Mouse (Mus musculus) spleen, postnatal 10 days (tissue): ENCODE results near the gene Chaf1a.
A peak's percentile ranks its signal among the peaks of the same experiment; 100 is the strongest.
"Not testable (repeated sequence)": the region's sequence is repeated elsewhere in the genome, so short reads cannot be mapped to it uniquely, and the experiment has no call there.

Experiments used
- DNase-seq, 2 experiments: peaks; one replicate each; pipeline ENCODE4 v3.0.0; 2021 to 2022; ENCODE audit warnings: low spot score in 2 of 2

Gene Chaf1a

DNA sequence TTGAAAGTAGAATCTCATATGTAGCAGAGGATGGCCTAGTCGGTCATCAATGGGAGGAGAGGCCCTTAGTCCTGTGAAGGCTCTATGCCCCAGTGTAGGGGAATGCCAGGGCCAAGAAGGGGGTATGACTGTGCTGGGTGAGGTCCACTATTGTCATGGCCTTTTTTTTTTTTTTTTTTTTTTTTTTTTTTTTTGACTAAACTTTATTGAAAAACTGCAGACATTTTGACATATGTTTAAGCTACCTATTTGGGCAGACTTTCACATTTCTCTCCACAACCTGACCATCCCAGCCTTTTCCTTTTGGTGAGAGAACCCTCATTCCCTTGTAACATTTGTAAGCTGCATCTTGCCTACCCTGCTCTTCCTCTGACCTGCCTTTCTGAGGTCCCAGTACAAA lies 52.1 kb downstream of the Chaf1a start:
- no peak for DNase-seq

DNA sequence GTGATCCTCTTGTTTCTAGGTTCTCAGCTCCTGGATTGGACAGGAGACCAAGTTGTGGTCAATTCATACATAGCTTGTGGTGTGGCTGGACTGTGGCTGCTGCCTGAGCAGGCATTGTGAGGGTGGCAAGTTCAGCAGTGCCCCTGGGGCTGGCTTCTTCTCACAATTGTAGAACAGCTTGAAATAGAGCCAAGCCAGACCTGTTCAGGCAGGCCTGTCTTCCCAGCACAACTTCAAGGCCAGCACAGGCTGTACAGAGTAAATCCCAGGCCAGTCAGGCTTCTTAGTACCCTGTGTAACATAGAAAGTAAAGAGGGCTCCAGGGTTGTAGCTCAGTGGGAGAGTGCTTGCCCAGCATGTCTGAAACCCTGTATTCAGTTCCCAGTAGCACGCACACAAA lies 52.6 kb downstream of the Chaf1a start:
- no peak for DNase-seq

DNA sequence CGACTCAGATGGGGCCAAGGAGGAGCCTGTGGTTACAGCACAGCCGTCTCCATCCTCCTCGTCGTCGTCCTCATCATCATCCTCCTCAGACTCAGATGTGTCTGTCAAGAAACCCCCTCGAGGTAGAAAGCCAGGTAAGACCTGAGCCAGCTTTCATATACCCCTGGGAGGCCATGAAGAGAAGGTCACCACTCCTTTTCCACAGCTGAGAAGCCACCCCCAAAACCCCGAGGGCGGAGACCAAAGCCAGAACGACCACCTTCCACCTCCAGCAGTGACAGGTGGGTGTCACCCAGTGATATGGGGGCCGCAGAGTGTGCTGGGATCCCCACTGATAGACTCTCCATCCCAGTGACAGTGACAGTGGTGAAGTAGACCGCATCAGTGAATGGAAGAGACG lies 56.6 kb downstream of the Chaf1a start:
- no peak for DNase-seq

DNA sequence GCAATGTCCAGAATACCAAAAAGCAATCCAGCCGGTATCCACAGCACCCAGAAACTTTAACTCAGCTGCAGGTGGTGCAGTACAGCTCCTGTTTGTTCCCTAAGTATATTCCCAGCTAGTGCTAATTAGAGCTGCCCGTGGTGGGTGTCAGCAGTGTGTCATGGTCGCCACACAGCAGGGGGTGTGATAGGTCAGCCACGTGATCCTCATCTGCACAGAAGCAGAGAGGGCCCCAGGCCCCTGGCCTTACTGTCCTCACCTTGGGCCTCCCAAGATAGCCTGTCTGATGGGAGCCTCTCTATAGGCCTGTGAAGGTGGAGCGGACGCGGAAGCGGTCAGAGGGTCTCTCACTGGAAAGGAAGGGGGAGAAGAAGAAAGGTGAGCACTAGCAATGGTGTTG lies 57.9 kb downstream of the Chaf1a start:
- no peak for DNase-seq

DNA sequence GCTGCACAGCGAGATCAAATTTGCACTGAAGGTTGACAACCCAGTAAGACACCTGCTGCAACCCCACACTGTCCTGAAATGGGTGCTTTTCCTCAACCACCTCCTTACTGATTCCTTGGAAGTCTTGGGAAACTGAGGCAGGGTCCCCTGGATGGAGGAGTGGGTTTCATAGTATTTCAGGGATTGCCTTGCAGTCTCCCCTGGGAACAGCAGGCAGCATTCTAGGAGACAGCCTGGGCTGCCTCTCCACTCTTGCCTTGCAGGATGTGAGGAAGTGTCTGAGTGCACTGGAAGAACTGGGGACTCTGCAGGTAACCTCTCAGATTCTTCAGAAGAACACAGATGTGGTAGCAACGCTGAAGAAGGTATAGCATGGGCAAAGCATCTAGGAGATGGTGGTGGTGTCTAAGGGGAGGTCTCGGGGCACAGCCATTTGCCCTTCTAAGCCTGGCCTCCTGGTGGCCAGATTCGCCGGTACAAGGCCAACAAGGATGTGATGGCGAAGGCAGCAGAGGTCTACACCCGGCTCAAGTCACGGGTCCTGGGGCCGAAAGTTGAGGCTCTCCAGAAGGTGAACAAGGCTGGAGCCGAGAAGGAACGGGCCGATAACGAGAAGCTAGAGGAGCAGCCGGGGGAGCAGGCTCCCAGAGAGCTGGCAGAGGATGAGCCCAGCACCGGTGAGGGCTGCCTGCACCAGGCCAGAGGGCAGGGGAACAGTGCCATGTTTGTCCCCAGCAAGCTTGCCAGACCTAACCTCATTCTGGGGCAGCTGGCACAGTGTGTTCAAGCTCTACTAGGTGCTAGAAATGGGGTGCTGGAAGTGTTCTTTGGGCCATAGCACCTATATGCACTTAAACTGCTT lies 58.7 kb downstream of the Chaf1a start:
- DNase-seq = no peak

DNA sequence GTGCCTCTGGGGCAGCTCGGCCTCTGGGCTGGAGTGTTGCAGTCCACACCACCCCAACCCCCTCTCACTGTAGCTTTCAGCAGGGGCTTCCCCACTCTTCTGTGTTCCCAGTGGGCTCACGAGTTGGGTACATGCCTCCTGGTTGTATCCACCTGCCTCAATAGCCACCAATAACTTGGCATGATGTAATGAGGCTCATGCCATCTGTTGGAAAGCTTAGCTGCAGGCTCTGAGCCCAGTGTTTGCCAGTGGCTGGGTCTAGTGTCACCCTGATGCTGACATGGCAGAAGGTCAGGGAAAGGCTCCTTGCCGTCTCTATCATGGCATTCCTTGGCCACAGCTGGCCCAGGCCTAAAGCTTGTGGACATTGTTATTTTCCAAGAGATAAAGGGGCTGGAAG lies 60.6 kb downstream of the Chaf1a start:
- no peak for DNase-seq

DNA sequence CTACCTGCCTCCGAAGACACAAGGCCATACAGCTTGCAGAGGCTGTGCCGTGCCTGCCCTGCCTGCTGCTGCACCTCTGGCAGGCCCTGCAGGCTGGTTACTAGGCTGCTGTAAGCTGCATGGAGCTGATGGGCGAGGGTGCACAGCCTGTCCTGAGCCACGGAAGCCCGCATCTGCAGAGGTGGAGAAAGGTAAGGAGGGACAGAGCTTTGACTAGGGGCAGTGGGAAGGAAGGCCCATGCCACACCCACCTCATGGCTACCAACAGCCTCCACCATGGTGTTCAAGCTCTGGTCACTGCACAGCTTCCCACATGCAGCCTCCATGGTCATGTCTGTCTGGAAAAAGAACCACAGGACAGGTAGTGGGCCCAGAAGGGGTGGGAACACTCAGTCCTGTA lies 61.9 kb downstream of the Chaf1a start:
- DNase-seq = no peak

DNA sequence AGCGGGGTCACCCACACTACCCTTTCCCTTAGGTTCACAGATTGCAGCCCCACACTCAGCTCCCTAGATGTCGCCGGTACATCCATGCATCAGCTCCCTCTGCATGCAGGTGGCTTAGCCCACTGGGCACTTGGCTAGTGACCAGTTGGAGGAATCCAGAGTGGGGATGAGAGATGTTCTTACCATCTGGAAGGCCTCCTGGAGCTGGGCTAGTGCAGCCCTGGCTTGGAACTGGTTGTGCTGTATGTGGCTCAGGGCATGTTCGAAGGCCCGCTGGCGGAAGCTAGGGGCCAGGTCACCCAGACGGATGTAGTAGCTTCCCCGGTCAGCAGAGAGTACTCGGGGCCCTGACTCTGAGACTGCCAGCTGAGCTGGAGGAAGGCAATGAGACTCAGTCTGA lies 62.7 kb downstream of the Chaf1a start:
- DNase-seq = no peak

DNA sequence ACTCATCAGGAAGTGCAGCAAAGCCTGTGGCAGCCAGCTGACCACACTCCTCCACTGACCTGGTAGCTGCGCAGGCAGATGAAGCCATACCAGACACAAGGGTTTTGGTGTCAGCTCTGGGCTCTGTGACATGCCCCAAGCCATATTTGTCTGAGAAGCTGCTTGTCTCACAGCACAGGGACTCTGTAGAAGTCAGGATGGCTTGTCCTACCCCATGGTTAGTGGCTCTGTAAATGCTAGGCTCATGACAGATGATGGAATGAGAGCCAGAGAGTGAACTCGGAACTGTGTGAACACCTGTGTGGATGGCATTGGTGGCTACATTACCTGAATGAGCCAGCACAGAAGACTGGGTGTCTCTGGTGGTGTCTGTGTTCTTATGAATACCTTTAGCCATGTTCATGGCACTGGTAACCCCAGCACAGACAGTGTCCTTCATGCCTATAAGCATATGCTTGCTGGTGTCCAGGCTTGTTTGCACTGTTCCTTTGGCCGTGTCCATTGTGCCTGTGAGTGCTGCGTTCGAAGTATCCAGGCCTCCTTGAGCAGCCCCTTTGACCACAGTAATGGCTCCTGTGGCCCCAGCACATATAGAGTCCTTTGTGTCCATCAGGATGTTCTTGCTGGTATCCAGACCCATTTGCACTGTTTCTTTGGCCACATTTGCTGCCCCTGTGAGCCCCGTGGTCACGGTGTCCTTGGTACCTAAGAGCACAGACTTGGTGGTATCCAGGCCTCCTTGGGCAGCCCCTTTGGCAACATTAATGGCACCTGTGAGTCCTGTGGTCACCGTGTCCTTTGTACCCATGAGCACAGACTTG lies 63.4 kb downstream of the Chaf1a start:
- DNase-seq = no peak

DNA sequence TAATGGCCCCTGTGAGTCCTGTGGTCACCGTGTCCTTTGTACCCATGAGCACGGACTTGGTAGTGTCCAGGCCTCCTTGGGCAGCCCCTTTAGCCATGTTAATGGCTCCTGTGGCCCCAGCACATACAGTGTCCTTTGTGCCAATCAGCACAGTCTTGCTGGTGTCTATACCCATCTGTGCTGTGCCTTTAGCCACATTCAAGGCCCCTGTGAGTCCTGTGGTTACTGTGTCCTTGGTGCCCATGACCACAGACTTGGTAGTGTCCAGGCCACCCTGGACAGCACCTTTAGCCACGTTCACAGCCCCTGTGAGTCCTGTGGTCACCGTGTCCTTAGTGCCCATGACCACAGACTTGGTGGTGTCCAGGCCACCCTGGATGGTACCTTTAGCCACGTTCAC lies 64.6 kb downstream of the Chaf1a start:
- not testable (repeated sequence) for DNase-seq

DNA sequence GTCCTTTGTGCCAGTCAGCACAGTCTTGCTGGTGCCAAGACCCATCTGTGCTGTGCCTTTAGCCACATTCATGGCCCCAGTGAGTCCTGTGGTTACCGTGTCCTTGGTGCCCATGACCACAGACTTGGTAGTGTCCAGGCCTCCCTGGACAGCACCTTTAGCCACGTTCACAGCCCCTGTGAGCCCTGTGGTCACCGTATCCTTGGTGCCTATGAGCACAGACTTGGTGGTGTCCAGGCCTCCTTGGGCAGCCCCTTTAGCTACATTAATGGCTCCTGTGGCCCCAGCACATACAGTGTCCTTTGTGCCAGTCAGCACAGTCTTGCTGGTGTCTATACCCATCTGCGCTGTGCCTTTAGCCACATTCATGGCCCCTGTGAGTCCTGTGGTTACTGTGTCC lies 66.2 kb downstream of the Chaf1a start:
- DNase-seq = not testable (repeated sequence)

DNA sequence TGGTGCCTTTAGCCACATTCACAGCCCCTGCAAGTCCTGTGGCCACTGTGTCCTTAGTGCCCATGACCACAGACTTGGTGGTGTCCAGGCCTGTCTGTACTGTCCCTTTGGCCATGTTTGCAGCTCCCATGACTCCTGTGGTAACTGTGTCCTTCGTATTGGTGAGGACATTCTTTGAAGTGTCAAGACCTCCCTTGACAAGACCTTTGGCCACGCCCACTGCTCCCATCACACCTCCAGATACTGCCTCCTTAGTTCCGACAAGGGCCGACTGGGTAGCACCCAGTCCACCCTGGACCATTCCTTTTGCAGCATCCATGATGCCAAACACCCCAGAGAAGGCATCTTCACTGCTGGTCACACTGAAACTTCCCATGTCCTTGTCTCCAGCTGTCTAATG lies 66.7 kb downstream of the Chaf1a start:
- DNase-seq = no peak

DNA sequence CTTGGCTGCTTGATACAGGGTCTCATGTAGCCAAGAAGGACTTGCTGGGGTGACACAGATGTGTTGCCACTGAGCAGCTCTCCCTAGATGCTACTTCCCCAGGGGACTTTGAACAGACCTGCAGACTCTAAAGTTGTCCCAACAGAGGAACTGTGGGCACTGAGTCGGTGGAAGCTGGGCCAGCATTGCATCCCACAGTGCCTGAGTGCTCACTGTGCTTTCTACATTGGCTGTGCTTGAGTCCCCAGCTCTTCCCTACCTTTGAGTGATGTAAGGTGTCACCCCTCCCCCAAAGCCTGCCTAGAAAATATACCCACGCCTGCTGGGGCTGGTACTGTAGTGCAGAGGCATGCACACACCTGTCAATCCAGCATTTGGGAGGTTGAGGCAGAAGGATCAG lies 67.5 kb downstream of the Chaf1a start:
- no peak for DNase-seq

DNA sequence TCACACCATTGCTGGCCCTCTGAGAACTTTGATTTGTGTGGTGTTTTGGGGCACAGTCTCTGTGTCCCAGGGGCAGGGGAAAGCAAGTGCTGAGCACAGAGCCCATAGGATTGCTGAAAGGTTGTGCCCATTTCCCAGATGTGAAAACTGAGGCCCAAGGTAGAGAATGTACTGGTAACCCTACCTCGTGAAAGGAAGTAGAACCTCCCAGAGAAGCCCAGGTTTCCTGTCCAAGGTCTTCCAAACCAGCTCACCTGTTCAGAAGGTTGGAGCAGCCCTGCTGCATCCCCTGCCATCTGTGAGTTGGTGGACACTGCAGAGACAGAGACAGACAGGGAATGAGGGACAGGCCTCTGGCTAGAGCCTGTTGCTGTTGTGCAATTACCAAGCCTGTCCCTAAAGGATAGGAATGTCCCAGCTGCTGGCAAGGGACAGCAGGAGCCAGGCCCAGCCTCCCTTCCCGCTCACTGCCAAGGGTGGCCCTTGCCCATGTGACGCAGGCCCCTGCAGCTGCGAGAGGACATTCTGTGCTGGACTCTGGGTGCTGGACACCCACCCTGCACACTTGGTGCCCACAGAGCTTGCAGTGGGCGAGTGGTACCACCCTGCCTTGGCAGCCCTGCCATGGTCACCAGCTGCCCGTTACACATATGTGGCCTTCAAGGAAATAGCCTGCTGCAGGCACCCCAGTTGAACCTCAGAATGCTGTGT lies 68.2 kb downstream of the Chaf1a start:
- DNase-seq = no peak

DNA sequence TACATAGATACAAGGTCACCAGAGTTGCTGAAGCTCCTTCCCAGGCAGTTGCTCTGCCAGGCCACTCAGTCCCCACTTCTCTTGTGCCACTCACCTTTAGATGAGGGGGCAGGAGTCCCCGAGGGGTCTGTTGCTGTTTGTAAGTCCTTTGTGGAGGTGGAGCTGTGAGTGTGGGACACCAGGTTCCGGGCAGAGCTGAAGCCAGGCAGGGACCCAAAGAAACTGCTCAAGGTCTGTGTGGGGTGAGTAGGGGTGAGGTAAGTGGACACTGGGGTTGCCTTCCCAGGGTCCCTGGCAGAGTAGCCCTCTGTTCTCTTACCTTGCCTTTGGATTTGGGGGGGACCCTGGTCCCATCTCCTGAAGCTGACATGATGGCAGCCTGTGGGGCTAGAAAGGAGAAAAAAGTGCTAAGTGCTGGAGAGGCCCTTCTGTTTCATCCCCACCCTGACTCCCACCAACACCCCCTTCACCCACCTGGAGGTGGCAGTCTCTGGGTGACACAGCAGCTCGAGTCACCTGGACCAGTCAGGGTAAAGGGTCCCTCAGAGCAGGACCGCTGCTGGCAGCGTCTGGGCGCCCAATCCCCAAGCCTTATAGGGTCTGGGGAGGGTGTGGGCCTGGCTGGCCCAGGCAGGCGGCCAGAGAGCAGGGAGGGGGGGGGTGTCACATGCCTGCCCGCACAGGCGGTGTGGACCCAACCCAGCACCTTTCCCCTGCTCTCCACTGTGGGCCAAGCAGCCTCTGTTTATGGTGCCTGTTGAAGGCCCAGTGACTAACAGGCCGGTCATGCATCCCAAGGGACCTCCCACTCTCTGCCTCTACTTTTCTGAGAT lies 69.2 kb downstream of the Chaf1a start, which contains the start of gene Plin4:
Gene Plin4 (minus strand): TSS at position 585 of the 833 bp plus-strand sequence.
- DNase-seq = no peak

DNA sequence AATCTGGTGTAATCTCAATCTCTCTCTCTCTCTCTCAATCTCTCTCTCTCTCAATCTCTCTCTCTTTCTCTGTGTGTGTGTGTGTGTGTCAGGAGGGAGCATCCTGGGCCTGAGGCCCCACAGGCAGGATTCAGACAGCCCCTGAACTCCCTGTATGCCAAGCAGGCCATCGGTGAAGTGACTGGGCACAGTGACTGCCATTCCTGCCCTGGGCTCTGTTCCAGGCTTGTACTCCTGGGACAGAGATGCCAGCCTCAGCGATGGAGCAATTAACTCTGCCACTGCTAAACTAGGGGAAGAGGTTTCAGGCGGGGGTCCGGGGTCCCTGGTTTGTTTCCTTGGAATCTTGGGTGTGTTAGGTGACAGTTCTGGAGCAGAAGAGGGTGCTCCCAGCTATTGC lies 70.3 kb downstream of the Chaf1a start:
- DNase-seq = no peak

DNA sequence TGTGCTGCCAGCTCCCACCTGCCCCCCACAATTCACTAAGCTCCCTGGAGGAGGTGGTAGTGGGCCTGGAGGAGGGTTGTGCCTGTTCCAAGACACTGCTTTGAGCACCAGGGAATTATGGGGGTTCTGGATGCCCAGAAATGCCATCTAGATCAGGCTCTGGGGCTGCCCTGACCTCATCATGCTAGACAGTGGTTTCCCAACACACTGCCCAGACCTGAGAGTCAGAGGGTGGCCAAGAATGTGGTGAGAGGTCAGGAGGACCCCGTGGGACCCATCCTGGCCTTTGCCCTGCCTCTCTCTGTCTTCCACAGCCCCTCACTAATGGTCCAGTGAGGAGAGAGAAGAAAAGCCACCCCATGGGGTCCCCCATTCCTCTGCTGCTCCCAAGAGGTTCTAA lies 70.8 kb downstream of the Chaf1a start:
- DNase-seq = no peak

DNA sequence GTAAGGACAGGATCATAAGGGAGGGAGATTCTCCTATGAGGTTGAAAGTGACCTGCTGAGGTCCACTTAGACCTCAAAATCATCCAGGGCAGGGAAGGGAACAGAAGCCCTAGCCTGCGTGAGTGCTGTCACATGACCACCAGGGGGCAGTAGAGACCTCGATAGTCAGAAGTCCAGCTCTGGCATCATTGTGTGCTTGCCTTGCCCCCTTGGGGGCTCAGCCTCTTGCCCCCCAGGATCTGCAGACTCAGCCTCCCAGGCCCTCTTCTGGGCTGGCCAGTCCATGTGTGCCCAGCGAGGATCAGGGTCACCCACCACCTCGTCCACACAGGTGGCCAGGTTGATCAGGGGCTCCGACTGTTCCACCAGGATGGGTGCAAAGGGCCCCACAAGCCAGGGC lies 71.6 kb downstream of the Chaf1a start:
- DNase-seq = peak; percentile 46 to 78

DNA sequence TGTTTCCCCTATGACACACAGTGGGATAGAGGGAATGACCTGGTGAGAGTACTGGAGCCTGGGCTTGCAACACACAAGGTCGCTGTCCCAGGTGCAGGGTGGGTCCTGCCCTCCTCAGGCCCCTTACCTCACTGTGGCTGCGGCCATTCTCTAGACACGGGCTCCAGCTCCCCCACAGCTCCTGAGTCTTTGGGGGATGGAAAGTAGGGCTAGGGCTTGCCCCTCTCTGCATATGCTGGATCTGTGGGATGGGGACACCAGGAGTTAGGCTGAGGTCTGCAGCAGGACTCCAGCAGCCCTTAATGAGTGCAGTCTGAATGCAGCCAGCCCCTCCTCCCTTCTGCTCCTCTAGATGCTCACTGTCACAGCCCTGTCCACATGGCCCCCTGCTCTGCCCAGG lies 72.5 kb downstream of the Chaf1a start:
- DNase-seq = no peak

DNA sequence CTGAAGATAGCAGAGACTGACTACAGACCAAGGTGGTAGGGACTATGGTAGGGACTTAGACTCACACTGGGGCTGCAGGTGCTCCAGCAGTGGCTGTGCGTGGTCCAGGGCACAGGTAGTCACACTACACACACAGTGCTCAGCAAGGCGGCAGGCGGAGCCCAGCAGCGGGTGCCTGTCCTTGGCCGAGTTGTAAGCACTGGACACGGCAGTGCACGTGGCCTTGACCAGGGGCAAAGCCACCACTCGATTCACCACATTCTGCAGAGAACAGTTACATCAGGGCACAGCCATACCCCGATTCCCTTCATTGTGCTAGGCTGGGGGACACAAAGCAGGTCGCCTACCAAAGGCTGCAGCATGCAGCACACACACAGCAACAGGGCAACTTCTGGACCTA lies 76.0 kb downstream of the Chaf1a start:
- DNase-seq = no peak

DNA sequence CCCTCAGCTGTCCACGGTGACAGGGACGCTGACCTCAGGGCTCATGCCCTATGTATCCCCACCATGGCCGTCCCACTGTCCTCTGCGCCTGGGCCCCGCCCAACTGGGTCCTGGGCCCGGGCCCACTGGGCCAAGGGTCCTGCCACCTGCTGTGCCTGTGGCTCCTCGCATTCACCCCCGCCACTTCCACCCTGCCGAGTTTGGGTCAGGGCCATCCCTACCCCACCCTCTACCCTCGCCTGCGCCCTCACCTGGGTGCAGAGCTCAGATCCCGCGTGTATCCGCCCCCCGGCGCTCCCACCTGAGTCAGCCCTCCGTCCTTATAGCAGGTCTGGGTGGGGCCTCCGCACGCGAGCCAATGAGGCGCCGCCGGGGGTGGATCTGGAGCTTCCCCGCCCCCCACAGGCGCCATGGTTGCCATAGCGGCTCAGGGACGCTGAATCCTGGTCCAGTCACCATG lies 77.0 kb downstream of the Chaf1a start, which contains the start of gene Plin5:
Gene Plin5 (minus strand): TSS at position 346 of the 460 bp plus-strand sequence.
- DNase-seq = peak in 1 of 2 experiments; percentile 46
